Mouse (Mus musculus): Measurements from ENCODE around the gene Gm47985. TPM values are rescaled to one million over a fixed set of nuclear protein-coding genes. Genes with fewer than 3 reads are reported as not detected.

The Gm47985 gene
- total and polyA plus RNA-seq, 2 experiments from 2014 or later, result 0.23 to 0.42 TPM

DNA sequence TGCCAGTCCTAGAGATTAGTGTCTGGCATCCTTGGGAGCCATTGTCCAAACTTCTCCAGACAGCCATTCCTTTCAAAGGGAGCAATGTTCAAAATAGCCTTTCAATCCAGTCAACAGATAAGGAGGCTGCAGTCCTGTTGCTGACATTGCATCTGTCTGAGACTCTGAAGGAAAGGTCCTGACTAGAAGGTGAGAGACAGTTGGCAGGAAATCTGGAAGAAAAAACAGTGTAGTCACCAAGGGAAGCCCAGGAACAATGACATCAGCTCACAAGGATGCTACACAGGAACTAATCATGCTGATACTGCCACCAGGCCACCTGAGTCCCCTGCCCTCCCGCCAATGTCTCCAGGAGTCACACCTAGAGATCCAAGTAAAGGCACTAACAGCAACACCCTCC, 41.0 kb downstream of the Gm47985 start:
- Histone ChIP-seq H3K4me3 (ENCODE audit: low read depth, low read length) (no peak overlapping the region), H3K36me3 (replicated peaks; ENCODE audit: control insufficient read depth, insufficient read depth, low read length) (no peaks in the 10 kb centered on the region), H3K9ac (replicated peaks; ENCODE audit: low read depth, low read length) (no peak overlapping the region), H3K27me3 (ENCODE audit: control insufficient read depth, insufficient read depth, low read length) (no peaks in the 10 kb centered on the region), H3K4me2 (ENCODE audit: low read depth, low read length) (no peak overlapping the region), H3K27ac (ENCODE audit: low read depth) (no peak overlapping the region), H3K9me3 (replicated peaks; ENCODE audit: control insufficient read depth, low read length) (no peaks in the 10 kb centered on the region), H3K4me1 (ENCODE audit: control insufficient read depth, insufficient read depth) (no peaks in the 10 kb centered on the region)
- DNase-seq (ENCODE audit: low spot score) (no peak), ATAC-seq (ENCODE audit: insufficient read depth, low read depth) (no peak)
- WGBS, result 33% methylated on average over 1 of the region's 1 CpGs
- TF ChIP-seq EP300 (IDR thresholded peaks at IDR 0.05; ENCODE audit: low read depth), result no peak
- no peak for TF ChIP-seq CTCF (IDR thresholded peaks at IDR 0.05; ENCODE audit: low read depth)

DNA sequence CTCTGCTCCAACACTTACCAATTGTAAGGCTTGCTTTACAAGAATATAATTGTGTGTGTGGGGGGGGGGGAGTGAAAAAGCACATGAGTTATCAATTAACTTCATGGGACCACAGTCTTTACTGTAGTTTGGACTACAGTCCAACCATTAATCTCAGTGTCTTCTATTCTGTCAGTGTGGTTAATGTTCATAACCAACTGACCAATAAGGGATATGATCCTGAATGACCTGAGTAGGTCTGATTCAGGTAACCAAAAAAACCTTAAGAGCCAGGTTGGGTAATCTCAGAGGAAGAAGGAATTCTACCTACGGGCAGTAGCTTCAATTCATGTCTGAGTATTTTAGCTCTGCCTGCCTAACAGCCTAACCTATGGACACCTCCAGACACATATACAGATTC, 42.2 kb downstream of the Gm47985 start:
- Histone ChIP-seq H3K4me1 (ENCODE audit: control insufficient read depth, insufficient read depth) (no peaks in the 10 kb centered on the region), H3K27ac (ENCODE audit: low read depth) (no peak overlapping the region), H3K4me2 (ENCODE audit: low read depth, low read length) (no peak overlapping the region), H3K9ac (replicated peaks; ENCODE audit: low read depth, low read length) (no peak overlapping the region), H3K4me3 (ENCODE audit: low read depth, low read length) (no peak overlapping the region), H3K9me3 (replicated peaks; ENCODE audit: control insufficient read depth, low read length) (no peaks in the 10 kb centered on the region), H3K27me3 (ENCODE audit: control insufficient read depth, insufficient read depth, low read length) (no peaks in the 10 kb centered on the region), H3K36me3 (replicated peaks; ENCODE audit: control insufficient read depth, insufficient read depth, low read length) (no peaks in the 10 kb centered on the region)
- no peak for TF ChIP-seq CTCF (IDR thresholded peaks at IDR 0.05; ENCODE audit: low read depth)
- TF ChIP-seq EP300 (IDR thresholded peaks at IDR 0.05; ENCODE audit: low read depth), result no peak
- ATAC-seq (ENCODE audit: insufficient read depth, low read depth) (no peak), DNase-seq (ENCODE audit: low spot score) (no peak)
- 96% methylated on average over 1 of the region's 1 CpGs for WGBS

DNA sequence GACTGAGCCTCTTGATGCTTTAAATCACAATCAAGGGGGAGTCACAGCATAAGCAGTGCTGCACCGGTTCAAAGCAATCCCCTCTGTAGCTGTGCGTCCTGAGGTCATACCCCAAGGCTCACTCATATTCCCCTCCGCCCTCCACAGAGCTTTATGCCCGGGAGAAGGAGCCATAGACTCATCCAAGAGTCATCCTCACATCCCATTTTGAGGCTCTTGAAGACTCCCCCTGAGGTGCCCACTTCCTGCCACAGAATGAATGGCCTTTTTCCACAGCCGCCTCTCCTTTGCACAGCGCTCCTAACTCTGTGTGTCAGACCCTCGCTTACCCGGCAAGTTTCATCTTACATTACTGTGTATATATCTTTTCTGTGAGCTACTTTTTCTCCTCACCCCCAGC, 45.2 kb downstream of the Gm47985 start:
- no peak for ATAC-seq (ENCODE audit: insufficient read depth, low read depth)
- Histone ChIP-seq H3K27me3 (ENCODE audit: control insufficient read depth, insufficient read depth, low read length) (no peaks in the 10 kb centered on the region), H3K4me1 (ENCODE audit: control insufficient read depth, insufficient read depth) (no peaks in the 10 kb centered on the region), H3K4me3 (ENCODE audit: low read depth, low read length) (no peak overlapping the region), H3K36me3 (replicated peaks; ENCODE audit: control insufficient read depth, insufficient read depth, low read length) (no peaks in the 10 kb centered on the region), H3K4me2 (ENCODE audit: low read depth, low read length) (no peak overlapping the region), H3K9ac (replicated peaks; ENCODE audit: low read depth, low read length) (no peak overlapping the region), H3K27ac (ENCODE audit: low read depth) (no peak overlapping the region), H3K9me3 (replicated peaks; ENCODE audit: control insufficient read depth, low read length) (no peaks in the 10 kb centered on the region)
- 74% methylated on average over 8 of the region's 8 CpGs for WGBS
- no peak for TF ChIP-seq CTCF (IDR thresholded peaks at IDR 0.05; ENCODE audit: low read depth)
- TF ChIP-seq EP300 (IDR thresholded peaks at IDR 0.05; ENCODE audit: low read depth), result no peak
- DNase-seq (ENCODE audit: low spot score), result no peak

DNA sequence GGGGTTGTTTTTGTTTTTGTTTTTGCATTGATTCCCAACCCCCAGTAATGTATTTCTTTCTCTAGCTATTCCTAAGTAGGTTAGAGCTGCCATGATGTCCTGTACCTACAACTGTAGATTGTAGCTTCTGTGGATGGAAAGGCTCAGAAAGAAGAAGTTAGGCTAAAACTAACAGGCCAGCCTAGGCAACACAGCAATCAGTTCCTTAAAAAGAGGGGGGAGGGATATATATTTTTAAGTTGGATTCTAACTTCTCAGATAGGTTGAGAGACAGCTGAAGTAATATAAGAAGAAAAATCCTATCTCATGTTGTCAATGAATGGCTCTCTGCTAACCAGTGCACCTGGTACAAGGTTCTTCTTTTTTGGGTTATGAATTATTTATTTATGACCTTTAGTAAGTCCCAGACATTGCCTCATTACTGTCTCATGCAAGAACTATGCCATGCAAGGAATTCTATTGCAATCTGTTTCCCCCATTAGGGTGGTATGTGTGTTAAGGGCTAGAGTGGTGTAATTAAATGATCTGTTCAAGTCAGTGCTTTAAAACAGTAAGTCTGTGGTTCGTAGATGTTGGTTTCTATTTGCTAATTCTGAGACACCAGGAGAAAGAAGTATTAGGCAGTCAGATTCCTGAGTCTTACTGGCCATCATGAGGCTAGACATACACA, 46.1 kb downstream of the Gm47985 start:
- no peak for TF ChIP-seq EP300 (IDR thresholded peaks at IDR 0.05; ENCODE audit: low read depth)
- TF ChIP-seq CTCF (IDR thresholded peaks at IDR 0.05; ENCODE audit: low read depth), result no peak
- DNase-seq (ENCODE audit: low spot score) (no peak), ATAC-seq (ENCODE audit: insufficient read depth, low read depth) (no peak)
- no peaks in the 10 kb centered on the region for H3K9me3 ChIP-seq (replicated peaks; ENCODE audit: control insufficient read depth, low read length)
- H3K9ac ChIP-seq (replicated peaks; ENCODE audit: low read depth, low read length), result no peak overlapping the region
- H3K27me3 ChIP-seq (ENCODE audit: control insufficient read depth, insufficient read depth, low read length), result no peaks in the 10 kb centered on the region
- no peak overlapping the region for H3K4me2 ChIP-seq (ENCODE audit: low read depth, low read length)
- H3K36me3 ChIP-seq (replicated peaks; ENCODE audit: control insufficient read depth, insufficient read depth, low read length), result no peaks in the 10 kb centered on the region
- WGBS, result 74% methylated on average over 1 of the region's 1 CpGs
- no peaks in the 10 kb centered on the region for H3K4me1 ChIP-seq (ENCODE audit: control insufficient read depth, insufficient read depth)
- no peak overlapping the region for H3K4me3 ChIP-seq (ENCODE audit: low read depth, low read length)
- no peak overlapping the region for H3K27ac ChIP-seq (ENCODE audit: low read depth)

DNA sequence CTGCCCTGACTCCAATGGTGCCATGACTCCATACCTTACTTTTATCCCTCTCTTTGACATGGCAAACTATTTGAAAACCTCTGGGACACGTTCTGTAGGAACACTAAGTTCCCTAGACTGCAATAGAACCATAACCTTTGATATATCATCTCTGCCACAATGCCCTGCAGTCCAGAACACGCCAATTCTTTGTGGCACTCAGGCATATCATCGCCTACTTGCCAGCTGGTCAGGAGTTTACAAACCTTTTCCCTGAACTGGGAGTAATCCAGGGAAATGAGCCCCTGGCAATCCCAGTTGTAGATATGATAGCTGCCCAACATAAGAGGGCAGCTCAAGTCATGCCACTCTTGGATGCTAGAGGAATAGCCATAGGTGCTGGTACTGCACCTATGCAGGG, 50.0 kb downstream of the Gm47985 start:
- WGBS, result 79% methylated on average over 3 of the region's 3 CpGs
- Histone ChIP-seq H3K4me2 (ENCODE audit: low read depth, low read length) (no peak overlapping the region), H3K9ac (replicated peaks; ENCODE audit: low read depth, low read length) (no peak overlapping the region), H3K27me3 (ENCODE audit: control insufficient read depth, insufficient read depth, low read length) (no peaks in the 10 kb centered on the region), H3K4me1 (ENCODE audit: control insufficient read depth, insufficient read depth) (peaks cover 9% of the 10 kb centered on the region; the same call in 1 of the 2 replicates), H3K27ac (ENCODE audit: low read depth) (no peak overlapping the region), H3K36me3 (replicated peaks; ENCODE audit: control insufficient read depth, insufficient read depth, low read length) (no peaks in the 10 kb centered on the region), H3K4me3 (ENCODE audit: low read depth, low read length) (no peak overlapping the region), H3K9me3 (replicated peaks; ENCODE audit: control insufficient read depth, low read length) (peaks cover 4% of the 10 kb centered on the region; the same call in 1 of the 2 replicates)
- DNase-seq (ENCODE audit: low spot score) (no peak), ATAC-seq (ENCODE audit: insufficient read depth, low read depth) (no peak)
- TF ChIP-seq CTCF (IDR thresholded peaks at IDR 0.05; ENCODE audit: low read depth) (no peak), EP300 (IDR thresholded peaks at IDR 0.05; ENCODE audit: low read depth) (no peak)

DNA sequence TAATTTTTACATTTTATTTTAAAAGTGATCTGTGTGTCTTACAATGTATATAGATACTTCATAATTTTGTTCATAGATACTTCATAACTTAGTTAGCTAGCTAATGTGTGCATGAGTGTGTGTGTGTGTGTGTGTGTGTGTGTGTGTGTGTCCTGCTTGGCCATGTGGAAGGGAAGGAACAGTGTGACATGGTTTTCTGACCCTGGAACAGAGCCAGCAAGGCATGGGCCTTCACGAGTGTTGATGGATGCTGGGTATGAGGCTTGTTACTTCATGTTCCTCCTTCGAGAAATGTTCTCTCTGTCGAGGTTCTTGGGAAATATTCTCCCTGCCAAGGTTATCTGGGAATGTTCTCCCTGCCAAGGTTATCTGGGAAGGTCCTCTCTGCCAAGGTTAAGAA, 51.4 kb downstream of the Gm47985 start:
- Histone ChIP-seq H3K4me2 (ENCODE audit: low read depth, low read length) (no peak overlapping the region), H3K27ac (ENCODE audit: low read depth) (no peak overlapping the region), H3K4me1 (ENCODE audit: control insufficient read depth, insufficient read depth) (peaks cover 9% of the 10 kb centered on the region; the same call in 1 of the 2 replicates), H3K9me3 (replicated peaks; ENCODE audit: control insufficient read depth, low read length) (peaks cover 4% of the 10 kb centered on the region; the same call in 1 of the 2 replicates), H3K27me3 (ENCODE audit: control insufficient read depth, insufficient read depth, low read length) (no peaks in the 10 kb centered on the region), H3K4me3 (ENCODE audit: low read depth, low read length) (no peak overlapping the region), H3K36me3 (replicated peaks; ENCODE audit: control insufficient read depth, insufficient read depth, low read length) (no peaks in the 10 kb centered on the region), H3K9ac (replicated peaks; ENCODE audit: low read depth, low read length) (no peak overlapping the region)
- no peak for TF ChIP-seq CTCF (IDR thresholded peaks at IDR 0.05; ENCODE audit: low read depth)
- TF ChIP-seq EP300 (IDR thresholded peaks at IDR 0.05; ENCODE audit: low read depth), result no peak
- ATAC-seq (ENCODE audit: insufficient read depth, low read depth) (no peak), DNase-seq (ENCODE audit: low spot score) (no peak)
- 63% methylated on average over 3 of the region's 3 CpGs for WGBS

Other genes with a start within 250 kb of the Gm47985 start
- 51.0 and 59.2 TPM in 2 replicates for gene Hmcn1, start 189.1 kb upstream of the Gm47985 start, total RNA-seq (2014; rRNA removed; ENCODE audit: low replicate concordance)
- 18.3 and 18.9 TPM in 2 replicates for gene Hmcn1, start 189.1 kb upstream of the Gm47985 start, polyA plus RNA-seq (2015; fragmentation: Nextera tagmentation; extraction: Ambion mirVana)
- not detected in 2 replicates for gene Gm8947, start 9.8 kb downstream of the Gm47985 start, total RNA-seq (2014; rRNA removed; ENCODE audit: low replicate concordance)
- 0.10 TPM in 1 of 2 replicates, not detected in the other for gene Gm8947, start 9.8 kb downstream of the Gm47985 start, polyA plus RNA-seq (2015; fragmentation: Nextera tagmentation; extraction: Ambion mirVana)
- 1.4 TPM in 1 of 2 replicates, not detected in the other for gene Gm47995, start 15.9 kb downstream of the Gm47985 start, total RNA-seq (2014; rRNA removed; ENCODE audit: low replicate concordance)
- not detected in 2 replicates for gene Gm47995, start 15.9 kb downstream of the Gm47985 start, polyA plus RNA-seq (2015; fragmentation: Nextera tagmentation; extraction: Ambion mirVana)
- gene 3110040M04Rik, start 21.6 kb downstream of the Gm47985 start, total RNA-seq (2014; rRNA removed; ENCODE audit: low replicate concordance), result not detected in 2 replicates
- gene 3110040M04Rik, start 21.6 kb downstream of the Gm47985 start, polyA plus RNA-seq (2015; fragmentation: Nextera tagmentation; extraction: Ambion mirVana), result not detected in 2 replicates
- not detected in 2 replicates for gene Gm47996, start 27.6 kb downstream of the Gm47985 start, total RNA-seq (2014; rRNA removed; ENCODE audit: low replicate concordance)
- not detected in 2 replicates for gene Gm47996, start 27.6 kb downstream of the Gm47985 start, polyA plus RNA-seq (2015; fragmentation: Nextera tagmentation; extraction: Ambion mirVana)
- gene Ivns1abp, start 161.9 kb downstream of the Gm47985 start, total RNA-seq (2014; rRNA removed; ENCODE audit: low replicate concordance), result 385 and 413 TPM in 2 replicates
- 272 and 278 TPM in 2 replicates for gene Ivns1abp, start 161.9 kb downstream of the Gm47985 start, polyA plus RNA-seq (2015; fragmentation: Nextera tagmentation; extraction: Ambion mirVana)
- gene Swt1, start 245.9 kb downstream of the Gm47985 start, total RNA-seq (2014; rRNA removed; ENCODE audit: low replicate concordance), result 2.9 and 18.1 TPM in 2 replicates
- 15.9 TPM in 2 replicates for gene Swt1, start 245.9 kb downstream of the Gm47985 start, polyA plus RNA-seq (2015; fragmentation: Nextera tagmentation; extraction: Ambion mirVana)
- gene Trmt1l, start 246.0 kb downstream of the Gm47985 start, total RNA-seq (2014; rRNA removed; ENCODE audit: low replicate concordance), result 10.7 and 12.7 TPM in 2 replicates
- 24.2 and 26.8 TPM in 2 replicates for gene Trmt1l, start 246.0 kb downstream of the Gm47985 start, polyA plus RNA-seq (2015; fragmentation: Nextera tagmentation; extraction: Ambion mirVana)